Mouse (Mus musculus): ENCODE measurements at regions not wholly inside any gene's neighbourhood (a gene's known extent, or its start where the extent isn't known, plus 50 kb on each side); places are given as distances from the start of the nearest gene placed in this dataset.

DNA sequence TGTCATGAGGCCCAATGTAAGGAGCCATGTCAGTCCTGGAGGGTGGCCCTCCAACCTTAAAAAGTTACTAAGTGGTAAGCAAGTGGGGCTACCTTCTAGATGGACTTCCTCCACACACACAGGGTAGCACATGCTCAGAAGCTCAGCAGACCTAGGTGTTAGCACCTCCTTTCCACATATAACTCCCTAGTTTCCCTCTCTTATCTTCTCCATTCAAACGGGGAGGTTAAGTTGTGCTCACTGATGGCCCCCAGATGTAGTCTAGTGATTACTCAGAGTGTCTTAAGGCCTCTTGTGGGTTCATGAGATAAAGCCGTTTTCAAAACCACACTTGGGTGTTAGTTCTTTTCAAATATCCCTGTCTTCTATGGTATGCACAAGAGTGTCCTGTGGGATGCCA lies 188.7 kb downstream of the Sec16b start:
- DNase-seq (ENCODE audit: low spot score) (no peak), ATAC-seq (ENCODE audit: low FRiP score) (no peak)
- no peaks in the 10 kb centered on the region for H3K27me3 ChIP-seq (ENCODE audit: control insufficient read depth, insufficient read depth, low read length)
- H3K9ac ChIP-seq (ENCODE audit: low read depth, low read length): no peak overlapping the region
- H3K27ac ChIP-seq (ENCODE audit: low read depth, low read length): no peak overlapping the region
- 85% methylated on average over 2 of the region's 2 CpGs for WGBS
- H3K4me3 ChIP-seq (ENCODE audit: low read depth, low read length): no peak overlapping the region
- H3K4me2 ChIP-seq (replicated peaks; ENCODE audit: low read depth, low read length): no peak overlapping the region
- H3K9me3 ChIP-seq (ENCODE audit: control insufficient read depth, low read length): no peaks in the 10 kb centered on the region
- no peaks in the 10 kb centered on the region for H3K4me1 ChIP-seq (replicated peaks; ENCODE audit: control insufficient read depth, insufficient read depth, low read length)
- no peaks in the 10 kb centered on the region for H3K36me3 ChIP-seq (ENCODE audit: control insufficient read depth, insufficient read depth, low read length)

DNA sequence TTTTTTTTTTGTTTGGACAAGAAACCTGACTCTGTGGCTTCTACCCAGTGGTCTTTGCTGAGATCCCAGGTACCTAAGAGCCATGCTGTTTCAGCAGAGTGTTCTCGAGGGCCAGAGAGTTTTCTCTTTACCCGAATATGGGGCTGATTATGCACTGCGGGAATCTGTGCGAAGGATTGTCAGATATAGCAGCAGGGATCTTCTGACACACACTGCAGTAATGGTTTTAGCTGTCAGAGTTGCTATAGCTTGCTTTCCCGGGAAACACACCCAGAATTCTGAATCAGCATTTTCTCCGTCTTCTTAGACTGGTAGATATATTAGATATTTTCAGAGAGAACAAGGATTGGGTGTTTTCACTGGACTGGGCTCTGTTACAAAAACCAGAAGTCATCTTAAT lies 197.1 kb downstream of the Sec16b start:
- Histone ChIP-seq H3K9ac (ENCODE audit: low read depth, low read length) (no peak overlapping the region), H3K4me3 (ENCODE audit: low read depth, low read length) (no peak overlapping the region), H3K4me2 (replicated peaks; ENCODE audit: low read depth, low read length) (no peak overlapping the region), H3K36me3 (ENCODE audit: control insufficient read depth, insufficient read depth, low read length) (no peaks in the 10 kb centered on the region), H3K27ac (ENCODE audit: low read depth, low read length) (no peak overlapping the region), H3K27me3 (ENCODE audit: control insufficient read depth, insufficient read depth, low read length) (no peaks in the 10 kb centered on the region), H3K9me3 (ENCODE audit: control insufficient read depth, low read length) (no peaks in the 10 kb centered on the region), H3K4me1 (replicated peaks; ENCODE audit: control insufficient read depth, insufficient read depth, low read length) (no peaks in the 10 kb centered on the region)
- ATAC-seq (ENCODE audit: low FRiP score): no peak
- no peak for DNase-seq (ENCODE audit: low spot score)
- WGBS: 58% methylated on average over 6 of the region's 6 CpGs

DNA sequence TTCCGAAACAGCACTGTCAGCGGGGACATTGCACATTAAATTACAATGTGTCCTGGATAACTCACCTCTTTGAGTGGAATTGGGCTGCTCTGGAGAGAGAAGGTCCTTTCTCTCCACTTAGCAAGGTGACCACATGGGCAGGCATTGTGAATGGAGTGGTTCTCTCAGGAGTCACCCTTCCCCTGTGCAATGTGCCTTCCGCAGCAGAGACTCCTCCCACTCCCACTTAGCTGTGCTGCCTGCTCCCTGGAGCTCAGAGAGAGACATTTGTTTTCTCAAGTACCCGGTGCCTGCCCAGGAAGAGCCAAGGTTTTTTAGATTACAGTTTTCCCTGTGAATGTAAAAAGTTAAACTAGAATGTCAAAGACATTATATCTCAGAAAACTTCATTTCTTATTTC lies 198.8 kb downstream of the Sec16b start:
- Histone ChIP-seq H3K4me3 (ENCODE audit: low read depth, low read length) (no peak overlapping the region), H3K4me1 (replicated peaks; ENCODE audit: control insufficient read depth, insufficient read depth, low read length) (no peaks in the 10 kb centered on the region), H3K27ac (ENCODE audit: low read depth, low read length) (no peak overlapping the region), H3K4me2 (replicated peaks; ENCODE audit: low read depth, low read length) (no peak overlapping the region), H3K9me3 (ENCODE audit: control insufficient read depth, low read length) (no peaks in the 10 kb centered on the region), H3K36me3 (ENCODE audit: control insufficient read depth, insufficient read depth, low read length) (no peaks in the 10 kb centered on the region), H3K27me3 (ENCODE audit: control insufficient read depth, insufficient read depth, low read length) (no peaks in the 10 kb centered on the region), H3K9ac (ENCODE audit: low read depth, low read length) (no peak overlapping the region)
- WGBS: 60% methylated on average over 4 of the region's 4 CpGs
- no peak for ATAC-seq (ENCODE audit: low FRiP score)
- DNase-seq (ENCODE audit: low spot score): no peak

GRCm38 (mm10) chr1:157707256-157707655 lies 200.7 kb downstream of the Sec16b start:
- no peaks in the 10 kb centered on the region for H3K9me3 ChIP-seq (ENCODE audit: control insufficient read depth, low read length)
- no peak for DNase-seq (ENCODE audit: low spot score)
- no peaks in the 10 kb centered on the region for H3K36me3 ChIP-seq (ENCODE audit: control insufficient read depth, insufficient read depth, low read length)
- no peaks in the 10 kb centered on the region for H3K27me3 ChIP-seq (ENCODE audit: control insufficient read depth, insufficient read depth, low read length)
- H3K9ac ChIP-seq (ENCODE audit: low read depth, low read length): no peak overlapping the region
- no peak for ATAC-seq (ENCODE audit: low FRiP score)
- no peak overlapping the region for H3K4me3 ChIP-seq (ENCODE audit: low read depth, low read length)
- 91% methylated on average over 2 of the region's 2 CpGs for WGBS
- H3K4me1 ChIP-seq (replicated peaks; ENCODE audit: control insufficient read depth, insufficient read depth, low read length): no peaks in the 10 kb centered on the region
- H3K4me2 ChIP-seq (replicated peaks; ENCODE audit: low read depth, low read length): no peak overlapping the region
- H3K27ac ChIP-seq (ENCODE audit: low read depth, low read length): no peak overlapping the region

DNA sequence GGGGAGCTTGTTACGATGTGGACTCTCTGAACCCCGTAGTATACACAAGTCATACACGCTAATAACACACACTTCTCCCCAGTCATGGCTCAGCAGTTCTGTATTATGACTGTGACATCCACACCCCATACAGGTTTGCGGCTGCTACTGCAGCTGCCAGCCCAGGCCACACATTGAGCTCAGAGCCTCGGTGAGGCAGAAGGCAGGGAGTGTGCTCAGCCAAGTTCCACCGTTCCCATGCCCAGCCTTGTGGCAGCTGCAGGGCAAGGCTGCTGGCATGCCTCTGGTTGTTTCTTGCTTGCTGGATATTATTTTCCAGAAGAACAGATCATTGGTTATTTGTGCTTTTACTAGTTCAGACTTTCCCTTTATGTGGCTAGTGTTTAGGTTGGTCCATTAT lies 202.6 kb downstream of the Sec16b start:
- no peak overlapping the region for H3K4me2 ChIP-seq (replicated peaks; ENCODE audit: low read depth, low read length)
- no peak for DNase-seq (ENCODE audit: low spot score)
- no peak overlapping the region for H3K27ac ChIP-seq (ENCODE audit: low read depth, low read length)
- no peaks in the 10 kb centered on the region for H3K27me3 ChIP-seq (ENCODE audit: control insufficient read depth, insufficient read depth, low read length)
- no peaks in the 10 kb centered on the region for H3K9me3 ChIP-seq (ENCODE audit: control insufficient read depth, low read length)
- H3K9ac ChIP-seq (ENCODE audit: low read depth, low read length): no peak overlapping the region
- WGBS: 87% methylated on average over 6 of the region's 6 CpGs
- H3K4me1 ChIP-seq (replicated peaks; ENCODE audit: control insufficient read depth, insufficient read depth, low read length): peaks cover 3% of the 10 kb centered on the region
- ATAC-seq (ENCODE audit: low FRiP score): no peak
- H3K4me3 ChIP-seq (ENCODE audit: low read depth, low read length): no peak overlapping the region
- no peaks in the 10 kb centered on the region for H3K36me3 ChIP-seq (ENCODE audit: control insufficient read depth, insufficient read depth, low read length)

GRCm38 (mm10) chr1:157710870-157711269 lies 204.3 kb downstream of the Sec16b start:
- Histone ChIP-seq H3K36me3 (ENCODE audit: control insufficient read depth, insufficient read depth, low read length) (no peaks in the 10 kb centered on the region), H3K4me2 (replicated peaks; ENCODE audit: low read depth, low read length) (no peak overlapping the region), H3K4me3 (ENCODE audit: low read depth, low read length) (no peak overlapping the region), H3K27me3 (ENCODE audit: control insufficient read depth, insufficient read depth, low read length) (no peaks in the 10 kb centered on the region), H3K9me3 (ENCODE audit: control insufficient read depth, low read length) (no peaks in the 10 kb centered on the region), H3K9ac (ENCODE audit: low read depth, low read length) (no peak overlapping the region), H3K27ac (ENCODE audit: low read depth, low read length) (no peak overlapping the region), H3K4me1 (replicated peaks; ENCODE audit: control insufficient read depth, insufficient read depth, low read length) (peaks cover 3% of the 10 kb centered on the region)
- ATAC-seq (ENCODE audit: low FRiP score) (no peak), DNase-seq (ENCODE audit: low spot score) (no peak)
- 88% methylated on average over 2 of the region's 2 CpGs for WGBS

DNA sequence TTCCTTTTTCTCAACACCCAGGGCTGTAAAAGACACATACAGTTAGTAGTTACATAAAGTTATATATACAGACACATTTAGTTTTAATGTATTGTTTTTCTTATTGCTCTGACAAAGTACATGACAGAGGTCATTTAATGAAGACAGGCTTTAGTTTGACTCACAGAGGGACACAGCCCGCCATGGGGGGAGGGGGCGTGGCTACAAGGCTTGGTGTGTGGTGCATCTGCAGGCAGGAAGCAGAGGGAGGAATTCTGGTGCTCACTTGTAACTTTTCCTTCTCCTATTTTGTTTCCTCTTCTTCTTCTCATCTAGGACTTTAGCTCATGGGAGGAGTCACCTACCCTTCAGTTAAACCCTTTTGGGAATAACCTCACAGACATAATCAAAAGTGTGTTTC lies 206.0 kb downstream of the Sec16b start:
- H3K36me3 ChIP-seq (ENCODE audit: control insufficient read depth, insufficient read depth, low read length): no peaks in the 10 kb centered on the region
- no peak overlapping the region for H3K27ac ChIP-seq (ENCODE audit: low read depth, low read length)
- no peak overlapping the region for H3K4me3 ChIP-seq (ENCODE audit: low read depth, low read length)
- H3K4me2 ChIP-seq (replicated peaks; ENCODE audit: low read depth, low read length): no peak overlapping the region
- DNase-seq (ENCODE audit: low spot score): peak; percentile 43
- peak; percentile 72 for ATAC-seq (ENCODE audit: low FRiP score)
- no peaks in the 10 kb centered on the region for H3K27me3 ChIP-seq (ENCODE audit: control insufficient read depth, insufficient read depth, low read length)
- WGBS: 35% methylated on average over 2 of the region's 2 CpGs
- no peaks in the 10 kb centered on the region for H3K9me3 ChIP-seq (ENCODE audit: control insufficient read depth, low read length)
- H3K9ac ChIP-seq (ENCODE audit: low read depth, low read length): no peak overlapping the region
- peaks cover 3% of the 10 kb centered on the region for H3K4me1 ChIP-seq (replicated peaks; ENCODE audit: control insufficient read depth, insufficient read depth, low read length)

DNA sequence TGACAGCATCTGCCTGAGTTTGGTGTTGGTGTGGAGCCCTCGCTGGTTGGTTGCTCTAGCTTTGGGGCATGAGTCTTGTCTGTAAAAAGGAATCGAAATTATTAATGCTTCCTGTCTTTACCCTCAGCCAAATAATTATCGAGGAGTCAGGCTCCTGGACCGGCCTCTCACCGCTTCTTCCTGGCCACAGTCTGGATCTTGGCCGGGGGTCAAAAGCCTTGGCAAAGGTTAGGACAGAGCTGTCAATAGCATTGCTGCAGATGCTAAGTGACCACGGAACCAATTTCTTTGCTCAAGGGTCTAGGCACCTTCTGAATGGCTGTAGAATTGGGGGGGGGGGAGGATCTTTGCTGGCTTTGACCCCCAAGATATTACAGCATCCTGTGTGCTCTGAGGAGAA lies 207.3 kb downstream of the Sec16b start:
- 72% methylated on average over 7 of the region's 7 CpGs for WGBS

GRCm38 (mm10) chr1:157715632-157716031 lies 209.1 kb downstream of the Sec16b start:
- 60% methylated on average over 3 of the region's 3 CpGs for WGBS
- ATAC-seq (ENCODE audit: low FRiP score) (no peak), DNase-seq (ENCODE audit: low spot score) (no peak)
- Histone ChIP-seq H3K9me3 (ENCODE audit: control insufficient read depth, low read length) (no peaks in the 10 kb centered on the region), H3K9ac (ENCODE audit: low read depth, low read length) (no peak overlapping the region), H3K4me2 (replicated peaks; ENCODE audit: low read depth, low read length) (no peak overlapping the region), H3K36me3 (ENCODE audit: control insufficient read depth, insufficient read depth, low read length) (no peaks in the 10 kb centered on the region), H3K27me3 (ENCODE audit: control insufficient read depth, insufficient read depth, low read length) (no peaks in the 10 kb centered on the region), H3K4me3 (ENCODE audit: low read depth, low read length) (no peak overlapping the region), H3K27ac (ENCODE audit: low read depth, low read length) (no peak overlapping the region), H3K4me1 (replicated peaks; ENCODE audit: control insufficient read depth, insufficient read depth, low read length) (peaks cover 3% of the 10 kb centered on the region)

More for the DNA sequence above, 207.3 kb downstream of the Sec16b start:
- Histone ChIP-seq H3K27me3 (ENCODE audit: control insufficient read depth, insufficient read depth, low read length) (no peaks in the 10 kb centered on the region), H3K36me3 (ENCODE audit: control insufficient read depth, insufficient read depth, low read length) (no peaks in the 10 kb centered on the region), H3K4me1 (replicated peaks; ENCODE audit: control insufficient read depth, insufficient read depth, low read length) (peaks cover 3% of the 10 kb centered on the region), H3K9ac (ENCODE audit: low read depth, low read length) (no peak overlapping the region), H3K27ac (ENCODE audit: low read depth, low read length) (no peak overlapping the region), H3K4me3 (ENCODE audit: low read depth, low read length) (no peak overlapping the region), H3K4me2 (replicated peaks; ENCODE audit: low read depth, low read length) (no peak overlapping the region), H3K9me3 (ENCODE audit: control insufficient read depth, low read length) (no peaks in the 10 kb centered on the region)
- ATAC-seq (ENCODE audit: low FRiP score): no peak
- no peak for DNase-seq (ENCODE audit: low spot score)
